Comparison of ENCODE assay signal across 8 mouse cellular contexts in genomic region chr11:3648305-3648963, GRCm38 (mm10). TPM values are rescaled to one million over a fixed set of nuclear protein-coding genes. Genes with fewer than 3 reads are reported as not detected.
DNase-seq lines count a peak whose midpoint lies in the region; ATAC-seq and TF ChIP-seq lines count a peak whose summit lies in the region.

No protein-coding gene starts in this region.

- TF ChIP-seq CTCF in gastrocnemius, adult 2 months (IDR thresholded peaks at IDR 0.05) = no peak
- no peak for TF ChIP-seq CTCF in layer of hippocampus, adult 2 months (conservative IDR thresholded peaks at IDR 0.05)

- DNase-seq in gastrocnemius, adult 2 months = no peak
- no peak for DNase-seq in gastrocnemius, postnatal 10 days
- peak; percentile 52 to 64 for DNase-seq in B cell, adult 2 months
- DNase-seq in brain, adult 2 months (ENCODE audit: low read depth, low spot score) = peak; percentile 36
- peak; percentile 14 to 17 for DNase-seq in layer of hippocampus, adult 2 months (ENCODE audit: low spot score in 2 of 2)
- no peak for DNase-seq in testis, postnatal 14 days (ENCODE audit: low spot score)

- peak overlapping the region; percentile 97 for H3K27ac ChIP-seq in gastrocnemius, adult 2 months
- peak overlapping the region; percentile 93 for H3K27ac ChIP-seq in heart, embryonic 11.5 days (ENCODE audit: low read depth, low read length)
- H3K27ac ChIP-seq in layer of hippocampus, adult 2 months = peak overlapping the region; percentile 96
- H3K27ac ChIP-seq in midbrain, embryonic 13.5 days = peak overlapping the region; percentile 96

- no peaks in the 10 kb centered on the region for H3K27me3 ChIP-seq in heart, embryonic 11.5 days (ENCODE audit: control insufficient read depth, insufficient read depth, low read length)
- no peaks in the 10 kb centered on the region for H3K27me3 ChIP-seq in midbrain, embryonic 13.5 days

- intact Hi-C loops in gastrocnemius, adult 2 months (cut with DNase I) = loop anchor here (5.0 kb wide), 1 partner anchor 111 kb away; no protein-coding TSS in a partner anchor

- H3K4me3 ChIP-seq in gastrocnemius, adult 2 months = peak overlapping the region; percentile 99
- H3K4me3 ChIP-seq in heart, embryonic 11.5 days (ENCODE audit: low read depth, low read length) = peak overlapping the region; percentile 96
- peak overlapping the region; percentile 90 for H3K4me3 ChIP-seq in layer of hippocampus, adult 2 months
- peak overlapping the region; percentile 79 for H3K4me3 ChIP-seq in midbrain, embryonic 13.5 days (replicated peaks)

- ATAC-seq in heart, embryonic 11.5 days (replicated peaks; ENCODE audit: insufficient number of reproducible peaks, low FRiP score, low TSS enrichment) = peak; percentile 46
- ATAC-seq in midbrain, embryonic 13.5 days = peak; percentile 62

- WGBS in heart, embryonic 11.5 days (ENCODE audit: insufficient replicate concordance) = under 1% methylated on average over 44 of the region's 62 CpGs
- 1% methylated on average over 61 of the region's 62 CpGs for WGBS in midbrain, embryonic 13.5 days

- H3K9me3 ChIP-seq in heart, embryonic 11.5 days (replicated peaks; ENCODE audit: control insufficient read depth, low read length) = no peaks in the 10 kb centered on the region
- H3K9me3 ChIP-seq in midbrain, embryonic 13.5 days = peaks cover 19% of the 10 kb centered on the region

- peaks cover 7% of the 10 kb centered on the region for H3K4me1 ChIP-seq in heart, embryonic 11.5 days (ENCODE audit: control insufficient read depth, insufficient read depth, low read length)
- peaks cover 29% of the 10 kb centered on the region for H3K4me1 ChIP-seq in midbrain, embryonic 13.5 days (replicated peaks)

- peaks cover 25% of the 10 kb centered on the region for H3K36me3 ChIP-seq in heart, embryonic 11.5 days (ENCODE audit: control insufficient read depth, insufficient read depth, low read length)
- H3K36me3 ChIP-seq in midbrain, embryonic 13.5 days = peaks cover 33% of the 10 kb centered on the region

- H3K9ac ChIP-seq in heart, embryonic 11.5 days (ENCODE audit: low read depth, low read length) = peak overlapping the region; percentile 98
- H3K9ac ChIP-seq in midbrain, embryonic 13.5 days (replicated peaks) = peak overlapping the region; percentile 96

- peak overlapping the region; percentile 91 for H3K4me2 ChIP-seq in heart, embryonic 11.5 days
- peak overlapping the region; percentile 70 for H3K4me2 ChIP-seq in midbrain, embryonic 13.5 days (replicated peaks)

RNA-seq across cellular contexts. Expression of gene Morc2a, which starts 0.6 kb away (rescaled TPM):
- total RNA-seq in gastrocnemius, adult 2 months (2021) = 10 to 100 TPM; 18.4 to 20.3 TPM
- total RNA-seq in gastrocnemius, postnatal 10 days (2021) = 10 to 100 TPM; 21.8 to 23.1 TPM
- polyA plus RNA-seq in heart, embryonic 11.5 days (2014; fragmentation: Nextera tagmentation; extraction: Ambion mirVana) = 19.6 and 22.2 TPM in 2 replicates
- 10 to 100 TPM; 41.8 to 42.6 TPM for total RNA-seq in layer of hippocampus, adult 2 months (2021)
- 40.8 and 42.0 TPM in 2 replicates for polyA plus RNA-seq in midbrain, embryonic 13.5 days (2015; fragmentation: Nextera tagmentation; extraction: Ambion mirVana)

Comparison
In these comparisons a context has a peak if more than half of its experiments do, and no peak if none do; other contexts are left out.
1. DNase-seq: peak in B cell, adult 2 months (2 of 2), brain, adult 2 months (single experiment) and layer of hippocampus, adult 2 months (2 of 2); none in gastrocnemius, adult 2 months (single experiment), gastrocnemius, postnatal 10 days (single experiment) and testis, postnatal 14 days (single experiment).
2. Peak in every context shown above with its lines, with median percentiles within 50 percentile points of each other: H3K27ac ChIP-seq and H3K4me3 ChIP-seq.